In genomic region chr9:21750370-21750769, GRCm38 (mm10) we compare ENCODE assay signal across 23 mouse cellular contexts. TPM values are rescaled to one million over a fixed set of nuclear protein-coding genes. Genes with fewer than 3 reads are reported as not detected.
A peak's percentile ranks its signal among the peaks of the same experiment; 100 is the strongest.
DNase-seq lines count a peak whose midpoint lies in the region; ATAC-seq and TF ChIP-seq lines count a peak whose summit lies in the region.
"Had no signal": no experiment of that assay in that cellular context is flagged by ENCODE, and none has a peak within 500 bp of the region (broad histone marks: within the 10 kb centered on the region; RNA-seq: fewer than 3 reads in every experiment).

No protein-coding gene starts in this region.

- H3K4me3 ChIP-seq in embryonic facial prominence, embryonic 12.5 days = no peak overlapping the region
- no peak overlapping the region for H3K4me3 ChIP-seq in embryonic facial prominence, embryonic 10.5 days
- H3K4me3 ChIP-seq in lung, embryonic 15.5 days = no peak overlapping the region
- H3K4me3 ChIP-seq in lung, adult 2 months (replicated peaks; ENCODE audit: extremely low read depth, low read depth, low read length) = no peak overlapping the region
- no peak overlapping the region for H3K4me3 ChIP-seq in MEL (ENCODE audit: control insufficient read depth in 1 of 2, insufficient read depth in 1 of 2, low read depth in 2 of 2, low read length in 2 of 2)
- no peak overlapping the region for H3K4me3 ChIP-seq in embryonic facial prominence, embryonic 15.5 days (replicated peaks)
- H3K4me3 ChIP-seq: forebrain, embryonic 13.5 days; limb, embryonic 13.5 days; liver, embryonic 12.5 days had no signal

- H3K4me2 ChIP-seq in embryonic facial prominence, embryonic 12.5 days (replicated peaks) = no peak overlapping the region
- no peak overlapping the region for H3K4me2 ChIP-seq in lung, embryonic 15.5 days
- no peak overlapping the region for H3K4me2 ChIP-seq in embryonic facial prominence, embryonic 15.5 days (replicated peaks)
- H3K4me2 ChIP-seq: forebrain, embryonic 13.5 days; limb, embryonic 13.5 days; liver, embryonic 12.5 days had no signal

- no peak for DNase-seq in embryonic facial prominence, embryonic 10.5 days (ENCODE audit: low spot score)
- DNase-seq in lung, adult 2 months = no peak
- DNase-seq in MEL (ENCODE audit: low read depth, low spot score) = no peak
- no peak for DNase-seq in layer of hippocampus, postnatal 14 days (ENCODE audit: low spot score in 2 of 2)
- DNase-seq: adrenal gland, postnatal 14 days; B cell, adult 2 months; gastrocnemius, postnatal 10 days; heart, postnatal 14 days; kidney, adult 18-20 months; kidney, postnatal 36 days; layer of hippocampus, postnatal 36 days; liver, postnatal 0 days; spleen, adult 18-20 months; thymus, postnatal 14 days had no signal

- peaks cover 6% of the 10 kb centered on the region; the same call in 1 of the 2 replicates for H3K4me1 ChIP-seq in embryonic facial prominence, embryonic 12.5 days
- peaks cover 19% of the 10 kb centered on the region for H3K4me1 ChIP-seq in embryonic facial prominence, embryonic 10.5 days
- H3K4me1 ChIP-seq in lung, embryonic 15.5 days = peaks cover 49% of the 10 kb centered on the region
- peaks cover 18% of the 10 kb centered on the region for H3K4me1 ChIP-seq in lung, adult 2 months (ENCODE audit: control insufficient read depth, insufficient read depth, low read length)
- H3K4me1 ChIP-seq in MEL (ENCODE audit: control insufficient read depth in 1 of 2, insufficient read depth in 2 of 2, low read length in 2 of 2) = peaks cover 10 to 14% of the 10 kb centered on the region in 2 experiments
- peaks cover 29% of the 10 kb centered on the region for H3K4me1 ChIP-seq in embryonic facial prominence, embryonic 15.5 days
- H3K4me1 ChIP-seq: forebrain, embryonic 13.5 days had no signal

- H3K9ac ChIP-seq in embryonic facial prominence, embryonic 12.5 days = no peak overlapping the region
- no peak overlapping the region for H3K9ac ChIP-seq in lung, embryonic 15.5 days
- no peak overlapping the region for H3K9ac ChIP-seq in MEL (ENCODE audit: control insufficient read depth, low read depth, low read length, poor library complexity, severe bottlenecking)
- no peak overlapping the region for H3K9ac ChIP-seq in embryonic facial prominence, embryonic 15.5 days
- H3K9ac ChIP-seq: forebrain, embryonic 13.5 days; limb, embryonic 13.5 days; liver, embryonic 12.5 days; liver, postnatal 0 days had no signal

- H3K79me2 ChIP-seq in MEL (ENCODE audit: control insufficient read depth, insufficient read depth, low read length, poor library complexity) = no peaks in the 10 kb centered on the region

- WGBS in embryonic facial prominence, embryonic 12.5 days = 63% methylated on average over 3 of the region's 3 CpGs
- WGBS in embryonic facial prominence, embryonic 10.5 days = 85% methylated on average over 3 of the region's 3 CpGs
- 78% methylated on average over 3 of the region's 3 CpGs for WGBS in lung, embryonic 15.5 days
- WGBS in lung, adult 2 months = 78% methylated on average over 3 of the region's 3 CpGs
- 68% methylated on average over 3 of the region's 3 CpGs for WGBS in embryonic facial prominence, embryonic 15.5 days

- no peak for TF ChIP-seq CTCF in lung, adult 2 months (IDR thresholded peaks at IDR 0.05; ENCODE audit: insufficient read depth, low read length)
- TF ChIP-seq CTCF in MEL (IDR thresholded peaks at IDR 0.05 in 2 of 3, conservative IDR thresholded peaks at IDR 0.05 in 1 of 3; ENCODE audit: control insufficient read depth in 1 of 3, insufficient read depth in 1 of 3, low read depth in 2 of 3, low read length in 3 of 3, poor library complexity in 1 of 3, severe bottlenecking in 1 of 3) = no peak

- 0 out of 2 replicates have a peak overlapping the region, but pooled peaks have one; percentile 30 for H3K27ac ChIP-seq in embryonic facial prominence, embryonic 12.5 days
- no peak overlapping the region for H3K27ac ChIP-seq in embryonic facial prominence, embryonic 10.5 days (replicated peaks)
- peak overlapping the region; percentile 62 for H3K27ac ChIP-seq in lung, embryonic 15.5 days
- H3K27ac ChIP-seq in MEL (ENCODE audit: control insufficient read depth, low read depth, low read length) = no peak overlapping the region
- H3K27ac ChIP-seq in embryonic facial prominence, embryonic 15.5 days (replicated peaks) = 0 out of 2 replicates have a peak overlapping the region, but pooled peaks have one; percentile 29
- H3K27ac ChIP-seq: limb, embryonic 13.5 days; liver, embryonic 12.5 days had no signal

- peaks cover 66% of the 10 kb centered on the region for H3K36me3 ChIP-seq in embryonic facial prominence, embryonic 12.5 days
- peaks cover 79% of the 10 kb centered on the region for H3K36me3 ChIP-seq in embryonic facial prominence, embryonic 10.5 days (replicated peaks)
- H3K36me3 ChIP-seq in lung, embryonic 15.5 days = peaks cover 40% of the 10 kb centered on the region
- H3K36me3 ChIP-seq in MEL (ENCODE audit: control insufficient read depth in 1 of 2, insufficient read depth in 2 of 2, low read length in 2 of 2) = peaks cover 8 to 28% of the 10 kb centered on the region in 2 experiments
- H3K36me3 ChIP-seq in embryonic facial prominence, embryonic 15.5 days = peaks cover 44% of the 10 kb centered on the region

- no peak for TF ChIP-seq EP300 in MEL (IDR thresholded peaks at IDR 0.05; ENCODE audit: low read depth in 1 of 2, low read length in 2 of 2)

- no peak for ATAC-seq in embryonic facial prominence, embryonic 12.5 days (ENCODE audit: insufficient number of reproducible peaks, insufficient read depth, low FRiP score, low TSS enrichment)
- ATAC-seq in lung, embryonic 15.5 days (ENCODE audit: borderline replicate concordance, extremely low read depth, low FRiP score, low TSS enrichment) = no peak
- no peak for ATAC-seq in embryonic facial prominence, embryonic 15.5 days (ENCODE audit: insufficient number of reproducible peaks, low FRiP score, low TSS enrichment, low read depth)
- ATAC-seq: forebrain, embryonic 13.5 days; hindbrain, embryonic 16.5 days; liver, embryonic 12.5 days; liver, postnatal 0 days; midbrain, embryonic 16.5 days; Patski had no signal

- no peaks in the 10 kb centered on the region for H3K9me3 ChIP-seq in embryonic facial prominence, embryonic 12.5 days
- H3K9me3 ChIP-seq in embryonic facial prominence, embryonic 10.5 days = no peaks in the 10 kb centered on the region
- no peaks in the 10 kb centered on the region for H3K9me3 ChIP-seq in lung, embryonic 15.5 days
- H3K9me3 ChIP-seq in MEL (replicated peaks; ENCODE audit: insufficient read depth, low read length) = no peaks in the 10 kb centered on the region
- no peaks in the 10 kb centered on the region for H3K9me3 ChIP-seq in embryonic facial prominence, embryonic 15.5 days (replicated peaks)
- H3K9me3 ChIP-seq: forebrain, embryonic 13.5 days; limb, embryonic 13.5 days; liver, embryonic 12.5 days had no signal

- H3K27me3 ChIP-seq in embryonic facial prominence, embryonic 12.5 days = no peaks in the 10 kb centered on the region
- no peaks in the 10 kb centered on the region for H3K27me3 ChIP-seq in embryonic facial prominence, embryonic 10.5 days (replicated peaks; ENCODE audit: low read depth, poor library complexity, severe bottlenecking)
- no peaks in the 10 kb centered on the region for H3K27me3 ChIP-seq in lung, embryonic 15.5 days
- H3K27me3 ChIP-seq in MEL (ENCODE audit: control insufficient read depth in 1 of 2, insufficient read depth in 2 of 2, low read length in 2 of 2) = no peaks in the 10 kb centered on the region
- no peaks in the 10 kb centered on the region for H3K27me3 ChIP-seq in embryonic facial prominence, embryonic 15.5 days
- H3K27me3 ChIP-seq: forebrain, embryonic 13.5 days; limb, embryonic 13.5 days; liver, embryonic 12.5 days; Patski had no signal

- no peak for TF ChIP-seq RAD21 in MEL (IDR thresholded peaks at IDR 0.05; ENCODE audit: low read depth, low read length)

- no peak for TF ChIP-seq POLR2A in lung, adult 2 months (IDR thresholded peaks at IDR 0.05; ENCODE audit: borderline replicate concordance, extremely low read depth, low read depth, low read length)
- TF ChIP-seq POLR2A in MEL (IDR thresholded peaks at IDR 0.05; ENCODE audit: control insufficient read depth in 1 of 2, insufficient read depth in 1 of 2, low read depth in 1 of 2, low read length in 2 of 2, poor library complexity in 1 of 2) = peak in 1 of 2 experiments; percentile 22; a peak in 1 of 4 replicates

RNA-seq across cellular contexts. Expression of gene Spc24, which starts 9.7 kb away (rescaled TPM):
- polyA plus RNA-seq in embryonic facial prominence, embryonic 12.5 days (2016; fragmentation: Nextera tagmentation; extraction: Ambion mirVana) = 117 and 126 TPM in 2 replicates
- polyA plus RNA-seq in embryonic facial prominence, embryonic 10.5 days (2016; fragmentation: Nextera tagmentation; extraction: Ambion mirVana) = 187 TPM in 2 replicates
- polyA plus RNA-seq in lung, embryonic 15.5 days (2015; fragmentation: Nextera tagmentation; extraction: Ambion mirVana) = 154 TPM in 2 replicates
- 2.9 and 3.2 TPM in 2 replicates for polyA plus RNA-seq in lung, adult 2 months (2012; rRNA removed)
- total RNA-seq in MEL (2012; rRNA removed) = 304 and 305 TPM in 2 replicates
- 100 to 1,000 TPM in 1 of 2 experiments, not detected in 1; 377 TPM for polyA plus RNA-seq in MEL (2012; ENCODE audit: insufficient read depth in 1 of 2, insufficient read length in 2 of 2, low read depth in 1 of 2, low replicate concordance in 2 of 2, missing spikeins in 1 of 2)
- polyA plus RNA-seq in embryonic facial prominence, embryonic 15.5 days (2015; fragmentation: Nextera tagmentation; extraction: Ambion mirVana) = 80.1 and 83.4 TPM in 2 replicates
- 1 to 10 TPM; 2.1 to 4.0 TPM for total RNA-seq in layer of hippocampus, postnatal 14 days (2021)

RNA-seq across cellular contexts. Expression of gene Ldlr, which starts 27.1 kb away (rescaled TPM):
- 33.5 and 36.8 TPM in 2 replicates for polyA plus RNA-seq in embryonic facial prominence, embryonic 12.5 days (2016; fragmentation: Nextera tagmentation; extraction: Ambion mirVana)
- polyA plus RNA-seq in embryonic facial prominence, embryonic 10.5 days (2016; fragmentation: Nextera tagmentation; extraction: Ambion mirVana) = 51.6 and 55.9 TPM in 2 replicates
- polyA plus RNA-seq in lung, embryonic 15.5 days (2015; fragmentation: Nextera tagmentation; extraction: Ambion mirVana) = 38.9 and 39.5 TPM in 2 replicates
- polyA plus RNA-seq in lung, adult 2 months (2012; rRNA removed) = 84.2 and 87.2 TPM in 2 replicates
- total RNA-seq in MEL (2012; rRNA removed) = 58.1 and 69.1 TPM in 2 replicates
- polyA plus RNA-seq in MEL (2012; ENCODE audit: insufficient read depth in 1 of 2, insufficient read length in 2 of 2, low read depth in 1 of 2, low replicate concordance in 2 of 2, missing spikeins in 1 of 2) = 10 to 100 TPM in 1 of 2 experiments, not detected in 1; 90.6 TPM
- polyA plus RNA-seq in embryonic facial prominence, embryonic 15.5 days (2015; fragmentation: Nextera tagmentation; extraction: Ambion mirVana) = 35.5 and 39.4 TPM in 2 replicates
- total RNA-seq in layer of hippocampus, postnatal 14 days (2021) = 10 to 100 TPM; 20.2 to 21.0 TPM

RNA-seq across cellular contexts. Expression of gene Kank2, which starts 48.2 kb away (rescaled TPM):
- polyA plus RNA-seq in embryonic facial prominence, embryonic 12.5 days (2016; fragmentation: Nextera tagmentation; extraction: Ambion mirVana) = 20.4 and 21.6 TPM in 2 replicates
- polyA plus RNA-seq in embryonic facial prominence, embryonic 10.5 days (2016; fragmentation: Nextera tagmentation; extraction: Ambion mirVana) = 15.3 and 17.8 TPM in 2 replicates
- polyA plus RNA-seq in lung, embryonic 15.5 days (2015; fragmentation: Nextera tagmentation; extraction: Ambion mirVana) = 27.7 and 30.0 TPM in 2 replicates
- 108 and 127 TPM in 2 replicates for polyA plus RNA-seq in lung, adult 2 months (2012; rRNA removed)
- total RNA-seq in MEL (2012; rRNA removed) = 5.9 and 7.6 TPM in 2 replicates
- 10 to 100 TPM in 1 of 2 experiments, not detected in 1; 16.3 TPM for polyA plus RNA-seq in MEL (2012; ENCODE audit: insufficient read depth in 1 of 2, insufficient read length in 2 of 2, low read depth in 1 of 2, low replicate concordance in 2 of 2, missing spikeins in 1 of 2)
- polyA plus RNA-seq in embryonic facial prominence, embryonic 15.5 days (2015; fragmentation: Nextera tagmentation; extraction: Ambion mirVana) = 25.2 and 26.2 TPM in 2 replicates
- total RNA-seq in layer of hippocampus, postnatal 14 days (2021) = 1 to 10 TPM; 7.1 to 7.8 TPM

Comparison
In these comparisons a context has a peak if more than half of its experiments do, and no peak if none do; other contexts are left out.
1. H3K27ac ChIP-seq: peak in embryonic facial prominence, embryonic 12.5 days (single experiment), lung, embryonic 15.5 days (single experiment) and embryonic facial prominence, embryonic 15.5 days (single experiment); none in embryonic facial prominence, embryonic 10.5 days (single experiment) and MEL (single experiment).
2. RNA of gene Spc24, which starts 9.7 kb away (polyA plus RNA-seq): 377 TPM in MEL, 187 TPM in embryonic facial prominence, embryonic 10.5 days, 154 TPM in lung, embryonic 15.5 days, 117 to 126 TPM in embryonic facial prominence, embryonic 12.5 days and 80.1 to 83.4 TPM in embryonic facial prominence, embryonic 15.5 days; 2.9 to 3.2 TPM in lung, adult 2 months; every median in the first group is over 10 times any median in the second.